Mouse (Mus musculus) cerebellum, postnatal 14 days (tissue): ENCODE results near the gene Lmbrd2.

ENCODE experiments used
- DNase-seq, 2 experiments: peaks; one replicate each; pipeline ENCODE4 v3.0.0; 2021; ENCODE audit warnings: mixed read lengths in 2 of 2

Gene Lmbrd2

DNA sequence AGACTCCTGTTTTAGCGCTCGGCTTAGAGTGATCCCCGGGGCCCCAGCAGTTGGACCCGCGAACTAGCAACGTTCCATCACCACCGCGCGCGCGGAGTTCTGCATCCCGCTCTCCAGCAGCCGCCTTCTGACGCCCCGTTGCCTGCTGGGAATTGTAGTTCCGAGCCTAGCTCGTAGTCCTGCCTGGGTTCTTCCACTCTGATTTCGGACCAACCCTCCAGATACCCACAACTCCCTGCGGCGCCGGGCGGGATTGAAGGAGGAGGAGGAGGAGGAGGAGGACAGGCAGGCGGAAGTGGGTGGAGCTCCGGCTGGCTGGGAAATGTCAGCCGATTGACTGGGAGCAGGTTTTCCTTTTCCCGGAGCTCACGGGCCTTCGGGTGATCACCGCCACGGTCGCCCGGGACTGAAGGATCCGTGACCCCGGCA is at the start of gene Lmbrd2:
Gene Lmbrd2, plus strand, starts transcription at position 299 of the 429 bp plus-strand sequence.
- DNase-seq = peak; percentile 98

- DNase-seq = no peak
These were observed 49.7 kb upstream of the Lmbrd2 start for GRCm38 (mm10) chr15:9090662-9091061.

- no peak for DNase-seq
These were observed 46.6 kb upstream of the Lmbrd2 start for GRCm38 (mm10) chr15:9093598-9094365.

DNA sequence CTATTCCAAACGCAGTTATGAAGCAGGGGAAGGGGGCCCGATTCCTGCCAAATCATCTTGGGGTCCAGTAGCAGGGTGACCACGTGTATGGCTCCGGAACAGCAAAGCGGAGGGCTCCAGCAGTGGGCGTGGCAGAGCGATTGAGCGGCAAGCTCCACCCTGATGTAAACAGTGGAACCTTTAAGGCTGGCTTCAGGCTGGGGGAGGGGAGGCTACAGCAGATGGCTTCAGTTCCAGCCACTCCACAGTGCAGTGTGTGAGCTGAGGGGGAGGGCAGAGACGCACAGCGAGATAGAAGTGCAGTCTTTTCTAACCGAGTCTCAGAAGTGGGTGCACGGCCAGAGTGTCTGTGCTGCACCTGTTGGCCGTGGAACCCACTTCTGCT is 46.0 kb upstream of the Lmbrd2 start:
- DNase-seq = peak; percentile 57 to 67

DNA sequence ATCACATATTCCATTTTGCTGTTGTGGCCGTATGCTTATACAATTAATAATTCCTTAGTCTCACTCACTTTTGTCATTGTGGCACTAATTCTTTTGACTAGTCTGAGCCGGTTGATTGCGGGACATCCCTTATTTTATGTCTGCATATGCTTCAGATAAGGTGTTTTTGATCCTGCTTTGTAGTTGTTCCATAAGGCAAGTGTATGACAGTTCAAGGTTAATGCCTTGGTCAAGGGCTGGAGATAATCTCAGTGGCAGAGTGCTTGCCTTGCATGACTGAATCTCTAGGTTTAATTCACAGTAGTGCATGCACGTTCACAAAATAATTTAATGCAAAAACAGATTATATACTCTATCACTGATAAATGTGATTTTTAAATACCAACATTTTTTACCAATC is 43.5 kb upstream of the Lmbrd2 start:
- DNase-seq = no peak

- no peak for DNase-seq
These were observed 39.8 kb upstream of the Lmbrd2 start for GRCm38 (mm10) chr15:9100446-9101077.

GRCm38 (mm10) chr15:9106303-9107074 is 33.9 kb upstream of the Lmbrd2 start:
- no peak for DNase-seq

DNA sequence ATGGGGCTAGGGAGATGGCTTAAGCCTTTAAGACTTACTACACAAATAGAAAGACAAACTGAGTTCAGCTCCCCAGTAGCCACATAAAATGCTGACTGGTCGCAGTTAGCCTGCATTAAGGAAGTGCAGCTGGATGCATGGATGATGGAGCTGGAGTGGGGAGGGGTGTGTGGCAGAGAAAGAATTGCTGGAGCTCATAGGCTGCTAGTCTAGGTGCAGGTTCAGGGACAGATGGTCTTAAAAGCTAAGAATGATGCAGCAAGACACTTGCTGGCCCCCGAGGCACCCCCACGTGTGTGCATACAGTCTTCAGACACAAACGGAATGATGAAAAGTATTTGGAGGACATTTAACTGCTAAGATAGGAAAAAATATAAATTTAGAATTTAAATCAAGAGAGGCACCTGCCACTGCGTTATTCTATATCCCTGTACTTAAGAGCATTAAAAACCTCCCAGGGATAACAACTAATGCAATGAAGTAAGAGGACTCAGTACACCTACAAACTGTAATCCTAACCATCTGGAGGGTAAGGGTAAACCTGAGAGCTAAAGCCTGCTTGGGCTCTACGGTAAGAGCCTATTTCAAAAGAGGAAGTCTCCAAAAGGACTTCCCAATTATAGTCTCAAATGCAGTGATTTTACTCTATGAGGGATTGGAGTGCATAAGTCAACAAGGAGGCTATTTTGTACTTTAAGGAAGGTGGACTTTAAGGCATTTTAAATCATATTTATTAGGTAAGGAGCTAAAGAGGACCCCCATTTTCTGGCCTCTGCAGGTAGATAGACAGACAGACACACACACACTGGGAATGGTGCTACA is 29.6 kb upstream of the Lmbrd2 start:
- no peak for DNase-seq

- no peak for DNase-seq
These were observed 28.7 kb upstream of the Lmbrd2 start for GRCm38 (mm10) chr15:9111648-9112047.

DNA sequence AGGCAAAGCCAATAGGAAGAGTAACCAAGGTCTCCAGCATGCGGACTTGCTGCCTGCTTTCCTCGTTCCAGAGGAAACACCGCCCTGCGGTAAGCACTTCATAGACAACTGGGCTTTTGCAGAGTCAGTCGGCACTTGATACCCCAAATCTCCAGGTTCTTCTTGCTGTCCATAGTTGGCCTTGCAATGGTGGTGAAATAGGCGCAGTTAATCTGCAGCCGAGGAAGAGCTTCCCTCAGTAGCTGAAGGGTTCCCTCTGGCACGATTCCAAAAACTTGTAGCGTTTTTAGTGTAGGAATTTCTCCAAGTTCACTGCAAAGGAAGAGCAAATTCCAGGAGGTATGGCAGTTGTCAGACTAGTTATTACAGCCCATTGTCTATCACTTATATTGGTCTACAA is 26.8 kb upstream of the Lmbrd2 start:
- DNase-seq = no peak

DNA sequence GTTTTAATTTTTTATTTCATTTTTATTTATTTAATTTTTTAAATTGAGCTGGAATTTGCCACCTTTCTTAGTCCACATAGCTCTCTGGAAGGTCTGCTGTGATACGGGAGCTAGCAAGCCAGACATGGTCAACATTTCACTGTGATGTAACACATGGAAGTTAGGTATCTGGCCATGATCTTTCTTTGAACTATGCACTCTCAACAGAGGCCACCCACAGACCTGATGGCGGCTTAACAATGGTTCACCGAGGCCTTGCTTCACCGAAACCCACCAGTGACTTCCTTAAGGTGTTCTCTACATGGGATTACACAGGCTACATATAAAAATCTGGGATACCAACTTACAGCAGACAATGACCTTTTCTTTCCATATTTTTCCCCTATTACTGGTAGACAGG is 26.2 kb upstream of the Lmbrd2 start:
- DNase-seq = no peak

GRCm38 (mm10) chr15:9114599-9114998 is 25.8 kb upstream of the Lmbrd2 start:
- DNase-seq = no peak

DNA sequence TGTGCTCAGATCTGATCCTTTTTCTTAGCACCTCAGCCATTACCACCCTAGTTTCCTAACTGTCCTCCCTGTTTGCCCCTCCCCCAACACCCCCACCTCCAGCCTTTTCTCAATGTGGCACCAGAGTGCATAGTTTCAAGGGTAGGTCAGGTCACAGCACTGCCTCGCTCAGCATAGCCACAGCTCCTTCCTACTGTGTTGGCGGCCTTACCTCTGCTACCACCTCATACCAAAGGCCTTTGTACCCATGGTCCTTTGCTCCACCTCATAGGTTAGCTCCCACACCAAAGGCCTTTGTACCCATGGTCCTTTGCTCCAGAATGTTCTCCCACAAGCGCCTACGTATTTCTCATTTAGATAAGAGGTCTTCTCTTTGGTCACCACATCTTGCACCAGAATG is 21.5 kb upstream of the Lmbrd2 start:
- no peak for DNase-seq

DNA sequence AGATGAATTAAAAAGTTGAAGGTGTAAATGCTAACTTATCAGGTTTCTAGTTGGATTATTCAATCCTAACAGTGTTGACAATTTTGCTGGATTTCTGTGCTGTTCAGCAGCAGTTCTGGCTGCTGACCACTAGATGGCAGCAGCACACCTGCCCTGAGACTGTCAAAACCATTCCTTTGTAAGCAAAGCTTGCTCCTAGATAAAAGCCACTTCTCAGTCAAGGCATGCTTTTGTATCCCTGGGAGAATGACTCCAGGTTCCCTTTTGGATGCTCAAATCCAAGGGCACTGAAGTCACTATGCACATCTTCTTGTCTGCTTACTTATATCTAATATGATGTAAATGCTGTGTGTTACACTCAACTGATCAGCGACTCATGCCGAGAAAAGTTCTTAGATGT is 20.3 kb upstream of the Lmbrd2 start:
- DNase-seq = peak; percentile 62 to 67

DNA sequence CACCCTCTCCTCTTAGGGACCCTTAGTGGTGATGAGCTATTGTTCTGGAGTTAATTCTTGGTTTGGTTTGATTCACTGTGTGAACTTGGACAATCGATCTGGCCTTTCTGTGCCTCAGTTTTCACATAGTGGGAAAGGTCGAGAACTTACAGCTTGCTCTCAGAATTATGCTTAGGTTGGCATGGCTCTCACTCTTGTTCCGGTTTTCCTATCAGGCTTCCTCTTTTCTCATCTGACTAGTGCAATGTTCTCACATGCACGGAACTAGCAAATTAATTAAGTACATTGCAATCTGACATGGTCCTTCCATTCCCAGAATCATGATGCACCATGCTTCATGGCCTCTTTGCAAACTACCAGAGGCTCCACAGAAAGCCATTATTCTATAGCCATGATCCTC is 17.4 kb upstream of the Lmbrd2 start:
- no peak for DNase-seq

GRCm38 (mm10) chr15:9124856-9125255 is 15.5 kb upstream of the Lmbrd2 start:
- DNase-seq = no peak

GRCm38 (mm10) chr15:9127051-9127791 is 13.1 kb upstream of the Lmbrd2 start:
- no peak for DNase-seq

DNA sequence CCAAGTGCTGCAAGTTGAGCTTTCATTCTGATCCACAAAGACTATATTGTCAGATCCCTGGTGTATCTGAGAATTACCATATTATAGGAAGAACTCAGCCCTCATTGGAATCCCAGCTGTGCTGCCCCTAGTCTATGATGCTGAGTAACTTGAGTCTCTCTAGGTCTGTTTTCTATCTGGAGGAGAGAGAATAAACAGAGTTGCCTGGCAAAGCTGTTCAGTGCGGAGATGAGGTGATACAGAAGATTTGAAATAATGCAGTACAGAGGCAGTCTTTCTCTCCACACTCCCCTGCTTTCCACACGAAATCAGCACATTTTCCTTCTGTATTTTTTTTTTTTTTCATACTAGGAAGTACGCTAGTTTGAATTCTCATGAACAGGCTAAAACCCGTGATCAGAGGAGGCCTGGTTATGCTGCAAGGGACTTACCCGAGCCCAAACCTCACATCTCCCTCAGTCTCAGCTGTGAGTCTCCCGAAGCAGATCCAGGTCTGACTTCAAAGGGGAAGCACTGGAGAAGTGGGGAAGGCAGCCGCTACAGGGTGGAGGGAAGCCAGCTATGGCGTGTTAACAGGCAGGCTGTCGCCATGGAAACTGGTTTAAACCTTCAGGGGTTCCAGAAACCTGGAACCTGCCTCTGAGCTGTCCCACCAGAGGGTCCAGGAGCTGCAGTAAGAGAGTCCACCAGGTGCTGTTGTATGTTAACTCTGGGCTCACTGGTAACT is 9.4 kb upstream of the Lmbrd2 start:
- DNase-seq = no peak

DNA sequence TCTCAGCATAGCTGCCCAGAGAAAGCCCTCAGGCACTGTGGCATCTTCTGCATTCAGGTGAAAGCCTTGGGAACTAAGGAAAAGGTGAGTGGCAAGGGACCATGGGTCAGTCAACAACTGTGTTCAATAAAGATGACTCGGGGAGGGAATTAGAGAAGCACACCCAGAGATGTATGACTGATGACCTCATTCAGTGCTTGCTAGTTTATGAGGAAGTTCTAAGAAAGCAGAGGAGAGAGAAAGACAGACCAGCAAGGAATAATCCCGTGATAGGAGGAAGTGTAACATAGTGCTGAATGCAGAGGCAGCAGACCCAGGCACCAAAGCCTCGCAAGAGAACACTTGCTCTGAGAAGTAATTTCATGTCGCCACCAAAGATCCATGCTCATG is 8.9 kb upstream of the Lmbrd2 start:
- DNase-seq = no peak

GRCm38 (mm10) chr15:9132693-9133443 is 7.5 kb upstream of the Lmbrd2 start:
- DNase-seq = peak; percentile 44 to 59
